Mouse (Mus musculus) forebrain, embryonic 12.5 days (tissue): Measurements from ENCODE around the gene Trmt13. TPM values are rescaled to one million over a fixed set of nuclear protein-coding genes. Genes with fewer than 3 reads are reported as not detected.
"Not testable (repeated sequence)": the region's sequence is repeated elsewhere in the genome, so short reads cannot be mapped to it uniquely, and the experiment has no call there.

Source experiments
- ATAC-seq: fragments of 200-750 bp; cut with Nextera tagmentation; 2 replicates; pipeline ENCODE4 v1.8.0; 2017; ENCODE audit warnings: moderate TSS enrichment; ENCODE audit not compliant: low FRiP score
- H3K27ac ChIP-seq: fragments of 300-500 bp; sonication (generic); 2 replicates; pipeline ENCODE4 v1.5.1; 2016; ENCODE audit warnings: mild to moderate bottlenecking
- H3K27me3 ChIP-seq: fragments of 300-500 bp; sonication (generic); 2 replicates; pipeline ENCODE4 v1.6.1; 2016; ENCODE audit warnings: mild to moderate bottlenecking
- H3K36me3 ChIP-seq: fragments of 300-500 bp; sonication (generic); replicated peaks from 2 replicates; pipeline ENCODE4 v1.6.1; 2016; ENCODE audit warnings: mild to moderate bottlenecking
- H3K4me1 ChIP-seq: fragments of 300-500 bp; sonication (generic); 2 replicates; pipeline ENCODE4 v1.6.1; 2016
- H3K4me2 ChIP-seq: fragments of 300-500 bp; sonication (generic); 2 replicates; pipeline ENCODE4 v1.6.1; 2016; ENCODE audit warnings: mild to moderate bottlenecking, moderate library complexity
- H3K4me3 ChIP-seq: fragments of 300-500 bp; sonication (generic); replicated peaks from 2 replicates; pipeline ENCODE4 v1.5.1; 2016; ENCODE audit warnings: mild to moderate bottlenecking
- H3K9ac ChIP-seq: fragments of 300-500 bp; sonication (generic); 2 replicates; pipeline ENCODE4 v1.6.1; 2016; ENCODE audit warnings: mild to moderate bottlenecking
- H3K9me3 ChIP-seq: fragments of 300-500 bp; sonication (generic); 2 replicates; pipeline ENCODE4 v1.6.1; 2016
- WGBS: fragments of 180-500 bp; shearing (Covaris S2); methylation state at CpG from one replicate; pipeline ENCODE4 v1.1.7; 2016; 5-methylcytosine and 5-hydroxymethylcytosine counted together
- polyA plus RNA-seq: library from polyadenylated mRNA; unstranded; fragments of >200 nt; fragmentation: Nextera tagmentation; extraction: Ambion mirVana; gene quantifications from 2 replicates; pipeline ENCODE4 v1.2.1, GENCODE M21; 2016

Trmt13 gene
- polyA plus RNA-seq, 1 experiment from 2014 or later: 30.7 TPM

- Histone ChIP-seq H3K36me3 (no peaks in the 10 kb centered on the region), H3K9me3 (0 out of 2 replicates have a peak, but pooled peaks cover 6% of the 10 kb centered on the region), H3K9ac (no peak overlapping the region), H3K4me2 (no peak overlapping the region), H3K4me3 (no peak overlapping the region), H3K4me1 (no peaks in the 10 kb centered on the region), H3K27me3 (no peaks in the 10 kb centered on the region), H3K27ac (no peak overlapping the region)
- 88% methylated on average over 2 of the region's 2 CpGs for WGBS
- no peak for ATAC-seq
Observed at GRCm38 (mm10) chr3:116570628-116571027, 43.8 kb downstream of the Trmt13 start.

- H3K4me3 ChIP-seq: no peak overlapping the region
- H3K4me1 ChIP-seq: no peaks in the 10 kb centered on the region
- H3K27ac ChIP-seq: no peak overlapping the region
- 86% methylated on average over 7 of the region's 7 CpGs for WGBS
- no peaks in the 10 kb centered on the region for H3K27me3 ChIP-seq
- H3K9ac ChIP-seq: no peak overlapping the region
- no peaks in the 10 kb centered on the region for H3K36me3 ChIP-seq
- 0 out of 2 replicates have a peak, but pooled peaks cover 6% of the 10 kb centered on the region for H3K9me3 ChIP-seq
- H3K4me2 ChIP-seq: no peak overlapping the region
- ATAC-seq: no peak
Observed at GRCm38 (mm10) chr3:116563095-116563492, 51.3 kb downstream of the Trmt13 start.

- Histone ChIP-seq H3K36me3 (no peaks in the 10 kb centered on the region), H3K4me3 (no peak within 1 kb of the TSS), H3K9me3 (0 out of 2 replicates have a peak, but pooled peaks cover 6% of the 10 kb centered on the region), H3K9ac (no peak within 1 kb of the TSS), H3K27me3 (no peaks in the 10 kb centered on the region), H3K4me2 (no peak within 1 kb of the TSS), H3K27ac (no peak within 1 kb of the TSS), H3K4me1 (no peaks in the 10 kb centered on the region)
- ATAC-seq: no peak
- WGBS: 85% methylated on average over 7 of the region's 7 CpGs
Observed at GRCm38 (mm10) chr3:116562408-116563094, 51.8 kb downstream of the Trmt13 start, which contains the start of gene Lrrc39. TSS of gene Lrrc39 (plus strand) at chr3:116562973.

GRCm38 (mm10) chr3:116561315-116561714 lies 53.1 kb downstream of the Trmt13 start:
- ATAC-seq, H3K9me3 ChIP-seq, H3K4me1 ChIP-seq, H3K4me2 ChIP-seq, H3K27me3 ChIP-seq, H3K9ac ChIP-seq, H3K27ac ChIP-seq, H3K4me3 ChIP-seq, H3K36me3 ChIP-seq: not testable (repeated sequence)
- 91% methylated on average over 14 of the region's 14 CpGs for WGBS

GRCm38 (mm10) chr3:116551362-116551761 lies 63.0 kb downstream of the Trmt13 start:
- no peak overlapping the region for H3K9ac ChIP-seq
- no peak overlapping the region for H3K4me2 ChIP-seq
- ATAC-seq: no peak
- 95% methylated on average over 5 of the region's 5 CpGs for WGBS
- H3K36me3 ChIP-seq: peaks cover 27% of the 10 kb centered on the region
- H3K9me3 ChIP-seq: no peaks in the 10 kb centered on the region
- H3K4me3 ChIP-seq: no peak overlapping the region
- H3K27me3 ChIP-seq: no peaks in the 10 kb centered on the region
- H3K4me1 ChIP-seq: no peaks in the 10 kb centered on the region
- no peak overlapping the region for H3K27ac ChIP-seq

- no peak for ATAC-seq
- H3K36me3 ChIP-seq: peaks cover 42% of the 10 kb centered on the region
- no peaks in the 10 kb centered on the region for H3K9me3 ChIP-seq
- no peaks in the 10 kb centered on the region for H3K4me1 ChIP-seq
- no peaks in the 10 kb centered on the region for H3K27me3 ChIP-seq
- H3K4me2 ChIP-seq: no peak overlapping the region
- H3K4me3 ChIP-seq: no peak overlapping the region
- 94% methylated on average over 5 of the region's 5 CpGs for whole genome bisulfite sequencing
- no peak overlapping the region for H3K9ac ChIP-seq
- H3K27ac ChIP-seq: no peak overlapping the region
Observed at GRCm38 (mm10) chr3:116547430-116547829, 67.0 kb downstream of the Trmt13 start.

GRCm38 (mm10) chr3:116542532-116542931 lies 71.9 kb downstream of the Trmt13 start:
- Histone ChIP-seq H3K4me2 (no peak overlapping the region), H3K27me3 (no peaks in the 10 kb centered on the region), H3K4me1 (no peaks in the 10 kb centered on the region), H3K27ac (no peak overlapping the region), H3K9me3 (no peaks in the 10 kb centered on the region), H3K4me3 (no peak overlapping the region), H3K36me3 (peaks cover 58% of the 10 kb centered on the region), H3K9ac (no peak overlapping the region)
- WGBS: 88% methylated on average over 3 of the region's 3 CpGs
- no peak for ATAC-seq

GRCm38 (mm10) chr3:116542070-116542469 lies 72.3 kb downstream of the Trmt13 start:
- 83% methylated on average over 2 of the region's 2 CpGs for WGBS
- Histone ChIP-seq H3K9me3 (no peaks in the 10 kb centered on the region), H3K9ac (no peak overlapping the region), H3K4me1 (no peaks in the 10 kb centered on the region), H3K36me3 (peaks cover 55% of the 10 kb centered on the region), H3K4me3 (no peak overlapping the region), H3K27me3 (no peaks in the 10 kb centered on the region), H3K4me2 (no peak overlapping the region), H3K27ac (no peak overlapping the region)
- no peak for ATAC-seq

GRCm38 (mm10) chr3:116537200-116537573 lies 77.2 kb downstream of the Trmt13 start:
- Histone ChIP-seq H3K9me3 (no peaks in the 10 kb centered on the region), H3K4me1 (no peaks in the 10 kb centered on the region), H3K4me2 (no peak overlapping the region), H3K27ac (no peak overlapping the region), H3K27me3 (no peaks in the 10 kb centered on the region), H3K36me3 (peaks cover 70% of the 10 kb centered on the region), H3K4me3 (no peak overlapping the region), H3K9ac (no peak overlapping the region; the same call in 1 of the 2 replicates)
- WGBS: 65% methylated on average over 6 of the region's 6 CpGs
- no peak for ATAC-seq

- Histone ChIP-seq H3K27ac (no peak overlapping the region), H3K9ac (no peak overlapping the region; the same call in 1 of the 2 replicates)
- 86% methylated on average over 16 of the region's 16 CpGs for WGBS
Observed at GRCm38 (mm10) chr3:116536428-116537199, 77.8 kb downstream of the Trmt13 start.

More at GRCm38 (mm10) chr3:116536428-116537199, 77.8 kb downstream of the Trmt13 start:
- H3K27me3 ChIP-seq: no peaks in the 10 kb centered on the region
- H3K4me2 ChIP-seq: no peak overlapping the region
- H3K4me1 ChIP-seq: no peaks in the 10 kb centered on the region
- no peak overlapping the region for H3K4me3 ChIP-seq
- peaks cover 65% of the 10 kb centered on the region for H3K36me3 ChIP-seq
- ATAC-seq: no peak
- no peaks in the 10 kb centered on the region for H3K9me3 ChIP-seq
